Mouse (Mus musculus) CH12.LX (cell line): ENCODE data around the gene Bace1.

Experiments used
- BHLHE40 ChIP-seq: IDR thresholded peaks from 2 replicates; pipeline ENCODE4 v1.6.1; 2011; ENCODE audit warnings: mild to moderate bottlenecking, low read depth, low read length, improper control_type of control experiment
- CTCF ChIP-seq, 2 experiments: IDR thresholded peaks in 1 of 2; conservative IDR thresholded peaks in 1 of 2; 2 replicates each; pipeline ENCODE4 v1.5.1; 2011 to 2012; ENCODE audit warnings: low read depth in 2 of 2, low read length in 2 of 2, improper control_type of control experiment in 1 of 2, inconsistent platforms in 1 of 2, mild to moderate bottlenecking in 1 of 2, moderate library complexity in 1 of 2
- E2F4 ChIP-seq: IDR thresholded peaks from 2 replicates; pipeline ENCODE4 v1.6.1; 2011; ENCODE audit warnings: low read depth, low read length, improper control_type of control experiment; ENCODE audit not compliant: insufficient replicate concordance
- ELF1 ChIP-seq: IDR thresholded peaks from 2 replicates; pipeline ENCODE4 v1.6.1; 2014; ENCODE audit warnings: low read depth, mild to moderate bottlenecking, inconsistent platforms, low read length, improper control_type of control experiment
- EP300 ChIP-seq: IDR thresholded peaks from 2 replicates; pipeline ENCODE4 v1.6.1; 2011; ENCODE audit warnings: low read length, improper control_type of control experiment
- GABPA ChIP-seq: IDR thresholded peaks from 2 replicates; pipeline ENCODE4 v1.6.1; 2012; ENCODE audit warnings: low read depth, low read length, improper control_type of control experiment, inconsistent platforms; ENCODE audit not compliant: insufficient replicate concordance
- HCFC1 ChIP-seq: IDR thresholded peaks from 2 replicates; pipeline ENCODE4 v1.6.1; 2012; ENCODE audit warnings: low read depth, mild to moderate bottlenecking, inconsistent platforms, low read length, improper control_type of control experiment
- JUN ChIP-seq: IDR thresholded peaks from 2 replicates; pipeline ENCODE4 v1.6.1; 2011; ENCODE audit warnings: low read depth, mild to moderate bottlenecking, low read length, improper control_type of control experiment, moderate library complexity; ENCODE audit not compliant: insufficient read depth
- MAZ ChIP-seq: IDR thresholded peaks from 2 replicates; pipeline ENCODE4 v1.6.1; 2012; ENCODE audit warnings: low read depth, mild to moderate bottlenecking, inconsistent platforms, low read length, improper control_type of control experiment, moderate library complexity
- NRF1 ChIP-seq: IDR thresholded peaks from 2 replicates; pipeline ENCODE4 v1.6.1; 2014; ENCODE audit warnings: low read depth, mild to moderate bottlenecking, inconsistent platforms, low read length, improper control_type of control experiment, moderate library complexity
- POLR2A ChIP-seq: IDR thresholded peaks from 2 replicates; pipeline ENCODE4 v1.6.1; 2011; ENCODE audit warnings: low read depth, mild to moderate bottlenecking, improper control_type of control experiment, low read length
- RAD21 ChIP-seq: IDR thresholded peaks from 2 replicates; pipeline ENCODE4 v1.6.1; 2011; ENCODE audit warnings: low read depth, mild to moderate bottlenecking, low read length, improper control_type of control experiment, moderate library complexity
- TBP ChIP-seq: conservative IDR thresholded peaks from 2 replicates; pipeline ENCODE4 v1.6.1; 2011; ENCODE audit warnings: low read depth, low read length, improper control_type of control experiment
- ZNF384 ChIP-seq: IDR thresholded peaks from 2 replicates; pipeline ENCODE4 v1.6.1; 2012; ENCODE audit warnings: low read depth, low read length, improper control_type of control experiment, inconsistent platforms

DNA sequence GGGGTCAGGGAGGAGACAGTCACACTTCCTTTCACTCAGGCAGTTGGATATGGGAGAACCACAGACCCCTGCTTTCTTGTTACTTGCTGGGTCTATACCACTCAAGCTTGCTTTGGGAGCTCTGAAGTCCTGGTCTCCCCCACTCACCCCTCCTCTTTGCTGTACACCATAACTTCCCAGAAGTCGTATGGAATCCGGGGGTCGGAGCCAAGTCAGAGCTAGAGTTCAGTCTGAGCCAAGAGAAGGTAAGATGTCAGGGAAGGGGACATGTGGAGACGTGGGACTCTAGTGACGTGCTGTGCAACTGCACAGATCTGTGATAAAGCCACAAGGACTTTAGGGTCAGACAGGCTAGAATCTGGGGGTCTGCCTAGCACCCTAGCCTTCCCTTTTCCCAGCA lies 2.0 kb downstream of the Bace1 start:
- TF ChIP-seq POLR2A (no peak), CTCF (conservative IDR thresholded peaks at IDR 0.05 in 1 of 2, IDR thresholded peaks at IDR 0.05 in 1 of 2; ENCODE audit: low read depth in 2 of 2, low read length in 2 of 2) (no peak), E2F4 (no peak), RAD21 (no peak), ZNF384 (no peak), MAZ (no peak), HCFC1 (no peak), ELF1 (no peak), TBP (no peak), JUN (no peak), NRF1 (no peak), EP300 (no peak), BHLHE40 (no peak), GABPA (no peak)
